Mouse (Mus musculus): Measurements from ENCODE around the gene Aebp1. TPM values are rescaled to one million over a fixed set of nuclear protein-coding genes. Genes with fewer than 3 reads are reported as not detected.

Gene Aebp1
- polyA plus RNA-seq, 1 experiment from 2014 or later, result 15.0 TPM

DNA sequence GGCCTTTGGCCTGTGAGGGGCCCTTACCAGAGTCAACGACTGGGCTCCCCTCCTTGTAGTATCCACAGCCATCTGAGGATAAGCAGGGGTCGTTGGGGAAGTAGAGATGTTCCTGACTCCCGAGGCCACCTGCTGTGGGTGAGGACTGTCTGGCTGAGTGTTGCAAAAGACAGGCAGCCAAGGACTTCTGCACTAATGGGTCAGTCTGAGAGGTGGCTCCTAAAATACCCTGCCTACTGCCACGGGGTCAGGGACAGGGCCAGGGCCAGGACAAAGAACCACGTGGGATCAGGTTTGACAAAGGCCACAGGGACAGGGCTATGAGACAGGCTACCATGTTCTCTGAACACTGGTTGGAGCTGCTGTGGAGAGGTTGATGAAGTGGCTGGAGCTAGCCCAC is 53.2 kb downstream of the Aebp1 start:
- Histone ChIP-seq H3K9ac (ENCODE audit: low read depth, low read length) (no peak overlapping the region), H3K9me3 (ENCODE audit: control insufficient read depth) (no peaks in the 10 kb centered on the region), H3K4me1 (replicated peaks; ENCODE audit: control insufficient read depth, insufficient read depth, low read length) (no peaks in the 10 kb centered on the region), H3K27ac (ENCODE audit: low read depth, low read length) (no peak overlapping the region), H3K4me2 (replicated peaks; ENCODE audit: low read depth) (no peak overlapping the region), H3K36me3 (ENCODE audit: control insufficient read depth, insufficient read depth) (no peaks in the 10 kb centered on the region), H3K4me3 (ENCODE audit: low read depth, low read length) (no peak overlapping the region), H3K27me3 (replicated peaks; ENCODE audit: control insufficient read depth, insufficient read depth, low read length) (no peaks in the 10 kb centered on the region)
- WGBS, result 59% methylated on average over 5 of the region's 5 CpGs
- TF ChIP-seq CTCF (IDR thresholded peaks at IDR 0.05; ENCODE audit: low read depth), result no peak
- ATAC-seq, result no peak

- TF ChIP-seq CTCF (IDR thresholded peaks at IDR 0.05; ENCODE audit: low read depth), result no peak
- ATAC-seq, result no peak
- 78% methylated on average over 5 of the region's 5 CpGs for WGBS
Measured at GRCm38 (mm10) chr11:5915429-5916177, 53.9 kb downstream of the Aebp1 start.

DNA sequence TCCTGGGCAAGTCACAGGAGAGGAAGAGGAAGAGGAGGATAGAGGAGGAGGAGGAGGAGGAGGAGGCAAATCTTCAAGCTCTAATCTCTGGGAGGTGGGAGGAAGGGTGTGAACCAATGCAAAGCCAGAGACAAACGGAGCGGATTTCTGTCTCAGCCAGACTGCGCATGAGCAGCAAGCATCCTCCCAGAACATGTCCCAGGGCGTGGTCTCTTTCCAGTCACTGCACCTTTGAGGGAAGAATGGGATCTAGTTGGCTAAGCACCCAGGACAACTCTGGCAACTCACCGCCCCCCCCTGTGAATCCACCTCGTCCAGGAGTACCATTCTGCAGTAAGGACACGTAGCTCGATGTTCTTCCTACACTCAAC is 54.4 kb downstream of the Aebp1 start:
- Histone ChIP-seq H3K4me2 (replicated peaks; ENCODE audit: low read depth) (no peak overlapping the region), H3K9ac (ENCODE audit: low read depth, low read length) (no peak overlapping the region), H3K27ac (ENCODE audit: low read depth, low read length) (no peak overlapping the region), H3K4me3 (ENCODE audit: low read depth, low read length) (no peak overlapping the region), H3K4me1 (replicated peaks; ENCODE audit: control insufficient read depth, insufficient read depth, low read length) (no peaks in the 10 kb centered on the region), H3K27me3 (replicated peaks; ENCODE audit: control insufficient read depth, insufficient read depth, low read length) (no peaks in the 10 kb centered on the region), H3K36me3 (ENCODE audit: control insufficient read depth, insufficient read depth) (no peaks in the 10 kb centered on the region), H3K9me3 (ENCODE audit: control insufficient read depth) (no peaks in the 10 kb centered on the region)
- WGBS, result 69% methylated on average over 8 of the region's 8 CpGs
- ATAC-seq, result no peak
- no peak for TF ChIP-seq CTCF (IDR thresholded peaks at IDR 0.05; ENCODE audit: low read depth)

More at GRCm38 (mm10) chr11:5915429-5916177, 53.9 kb downstream of the Aebp1 start:
- Histone ChIP-seq H3K4me2 (replicated peaks; ENCODE audit: low read depth) (no peak overlapping the region), H3K27ac (ENCODE audit: low read depth, low read length) (no peak overlapping the region), H3K36me3 (ENCODE audit: control insufficient read depth, insufficient read depth) (no peaks in the 10 kb centered on the region), H3K27me3 (replicated peaks; ENCODE audit: control insufficient read depth, insufficient read depth, low read length) (no peaks in the 10 kb centered on the region), H3K4me1 (replicated peaks; ENCODE audit: control insufficient read depth, insufficient read depth, low read length) (no peaks in the 10 kb centered on the region), H3K9me3 (ENCODE audit: control insufficient read depth) (no peaks in the 10 kb centered on the region), H3K9ac (ENCODE audit: low read depth, low read length) (no peak overlapping the region), H3K4me3 (ENCODE audit: low read depth, low read length) (no peak overlapping the region)

DNA sequence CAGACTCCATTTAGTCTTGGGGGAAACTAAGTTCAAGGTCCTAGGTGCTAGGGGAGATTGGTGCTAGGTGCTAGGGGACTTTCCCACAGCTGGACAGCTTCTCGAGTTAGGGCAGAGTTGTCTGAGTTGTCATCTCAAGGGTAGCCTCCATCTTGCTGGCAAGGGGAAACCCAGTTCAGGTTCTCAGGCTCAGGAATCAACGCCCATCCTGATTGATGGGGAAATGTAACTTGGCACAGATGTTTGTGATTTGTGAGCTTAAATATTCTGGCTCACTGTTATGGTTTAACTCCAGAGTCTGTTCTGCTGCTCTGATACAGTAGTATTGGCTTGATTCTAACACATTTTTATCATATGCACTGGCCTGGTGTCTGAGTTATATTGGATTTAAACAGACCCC is 56.4 kb downstream of the Aebp1 start:
- Histone ChIP-seq H3K4me3 (ENCODE audit: low read depth, low read length) (no peak overlapping the region), H3K36me3 (ENCODE audit: control insufficient read depth, insufficient read depth) (no peaks in the 10 kb centered on the region), H3K9me3 (ENCODE audit: control insufficient read depth) (no peaks in the 10 kb centered on the region), H3K27me3 (replicated peaks; ENCODE audit: control insufficient read depth, insufficient read depth, low read length) (no peaks in the 10 kb centered on the region), H3K9ac (ENCODE audit: low read depth, low read length) (no peak overlapping the region), H3K27ac (ENCODE audit: low read depth, low read length) (no peak overlapping the region), H3K4me2 (replicated peaks; ENCODE audit: low read depth) (no peak overlapping the region), H3K4me1 (replicated peaks; ENCODE audit: control insufficient read depth, insufficient read depth, low read length) (no peaks in the 10 kb centered on the region)
- no peak for TF ChIP-seq CTCF (IDR thresholded peaks at IDR 0.05; ENCODE audit: low read depth)
- WGBS, result 80% methylated on average over 2 of the region's 2 CpGs
- ATAC-seq, result no peak

DNA sequence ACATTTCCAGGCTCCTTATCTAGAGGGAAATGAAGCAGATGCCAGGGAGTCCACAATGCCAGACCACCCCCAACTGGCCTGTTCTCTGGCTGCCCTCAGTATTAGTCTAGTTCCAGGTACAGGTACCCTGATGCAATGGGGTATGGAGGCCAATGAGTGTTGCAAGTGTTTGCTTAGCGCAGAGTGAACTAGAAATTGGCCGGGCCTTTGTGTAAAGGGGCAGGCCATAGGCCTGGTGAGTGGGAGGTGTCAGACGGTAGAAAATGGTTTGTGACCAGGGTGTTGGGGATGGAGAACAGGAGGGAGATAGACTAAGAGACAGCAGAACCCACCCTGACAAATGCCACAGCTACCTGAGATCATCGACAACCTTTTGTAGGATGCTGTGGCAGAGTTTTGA is 57.9 kb downstream of the Aebp1 start:
- Histone ChIP-seq H3K4me2 (replicated peaks; ENCODE audit: low read depth) (no peak overlapping the region), H3K4me3 (ENCODE audit: low read depth, low read length) (no peak overlapping the region), H3K9ac (ENCODE audit: low read depth, low read length) (no peak overlapping the region), H3K9me3 (ENCODE audit: control insufficient read depth) (no peaks in the 10 kb centered on the region), H3K27ac (ENCODE audit: low read depth, low read length) (no peak overlapping the region), H3K4me1 (replicated peaks; ENCODE audit: control insufficient read depth, insufficient read depth, low read length) (no peaks in the 10 kb centered on the region), H3K36me3 (ENCODE audit: control insufficient read depth, insufficient read depth) (no peaks in the 10 kb centered on the region), H3K27me3 (replicated peaks; ENCODE audit: control insufficient read depth, insufficient read depth, low read length) (no peaks in the 10 kb centered on the region)
- ATAC-seq, result no peak
- TF ChIP-seq CTCF (IDR thresholded peaks at IDR 0.05; ENCODE audit: low read depth), result no peak
- 97% methylated on average over 4 of the region's 4 CpGs for WGBS

DNA sequence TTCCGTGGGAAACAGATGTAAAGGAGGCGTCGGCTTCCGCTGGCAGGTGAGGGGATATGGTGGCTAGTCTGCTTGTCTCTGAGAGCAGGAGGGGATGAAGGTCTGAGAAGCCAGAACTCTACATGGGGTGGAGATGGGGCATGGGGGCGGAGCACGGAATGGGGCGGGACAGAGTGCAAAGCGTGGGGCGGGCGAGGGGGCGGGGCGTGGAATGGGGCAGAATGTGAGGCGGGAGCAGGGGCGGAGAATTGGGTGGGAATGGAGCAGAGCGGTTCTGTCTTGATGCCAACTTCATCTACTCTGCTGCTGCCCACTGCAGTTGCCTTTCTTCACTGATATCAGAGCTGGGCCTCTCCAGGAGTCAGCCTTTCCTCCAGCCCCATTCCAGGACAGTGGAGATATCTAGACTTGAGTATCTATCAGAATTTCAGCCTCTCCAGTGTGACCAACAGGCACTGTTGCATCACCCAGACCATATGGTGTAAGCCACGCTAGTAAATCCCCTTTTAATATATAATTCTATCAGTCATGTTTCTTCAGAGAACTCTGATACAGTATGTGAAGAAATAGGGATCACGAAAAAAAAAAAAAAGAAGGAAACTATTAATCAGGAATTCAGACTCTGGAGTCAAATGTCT is 58.7 kb downstream of the Aebp1 start:
- H3K4me2 ChIP-seq (replicated peaks; ENCODE audit: low read depth), result no peak overlapping the region; the same call in 1 of the 2 replicates
- H3K9ac ChIP-seq (ENCODE audit: low read depth, low read length), result no peak overlapping the region
- no peak for ATAC-seq
- H3K27ac ChIP-seq (ENCODE audit: low read depth, low read length), result no peak overlapping the region
- no peaks in the 10 kb centered on the region for H3K9me3 ChIP-seq (ENCODE audit: control insufficient read depth)
- no peaks in the 10 kb centered on the region for H3K27me3 ChIP-seq (replicated peaks; ENCODE audit: control insufficient read depth, insufficient read depth, low read length)
- TF ChIP-seq CTCF (IDR thresholded peaks at IDR 0.05; ENCODE audit: low read depth), result no peak
- no peaks in the 10 kb centered on the region for H3K4me1 ChIP-seq (replicated peaks; ENCODE audit: control insufficient read depth, insufficient read depth, low read length)
- no peak overlapping the region for H3K4me3 ChIP-seq (ENCODE audit: low read depth, low read length)
- 34% methylated on average over 14 of the region's 17 CpGs for WGBS
- no peaks in the 10 kb centered on the region for H3K36me3 ChIP-seq (ENCODE audit: control insufficient read depth, insufficient read depth)

Other genes with a start within 250 kb of the Aebp1 start
- gene Mrps24, start 146.3 kb upstream of the Aebp1 start, polyA plus RNA-seq (2015; fragmentation: Nextera tagmentation; extraction: Ambion mirVana), result 173 and 190 TPM in 2 replicates
- gene Urgcp, start 99.6 kb upstream of the Aebp1 start, polyA plus RNA-seq (2015; fragmentation: Nextera tagmentation; extraction: Ambion mirVana), result 15.4 and 19.0 TPM in 2 replicates
- 93.0 and 99.7 TPM in 2 replicates for gene Dbnl, start 73.5 kb upstream of the Aebp1 start, polyA plus RNA-seq (2015; fragmentation: Nextera tagmentation; extraction: Ambion mirVana)
- 9.9 and 10.1 TPM in 2 replicates for gene Pgam2, start 58.2 kb upstream of the Aebp1 start, polyA plus RNA-seq (2015; fragmentation: Nextera tagmentation; extraction: Ambion mirVana)
- 9.0 and 9.2 TPM in 2 replicates for gene Polm, start 23.9 kb upstream of the Aebp1 start, polyA plus RNA-seq (2015; fragmentation: Nextera tagmentation; extraction: Ambion mirVana)
- 32.3 and 32.7 TPM in 2 replicates for gene Pold2, start 16.3 kb downstream of the Aebp1 start, polyA plus RNA-seq (2015; fragmentation: Nextera tagmentation; extraction: Ambion mirVana)
- 20.9 and 22.7 TPM in 2 replicates for gene Myl7, start 36.8 kb downstream of the Aebp1 start, polyA plus RNA-seq (2015; fragmentation: Nextera tagmentation; extraction: Ambion mirVana)
- 0.44 TPM in 2 replicates for gene Gck, start 88.1 kb downstream of the Aebp1 start, polyA plus RNA-seq (2015; fragmentation: Nextera tagmentation; extraction: Ambion mirVana)
- 50.9 and 53.8 TPM in 2 replicates for gene Ykt6, start 93.7 kb downstream of the Aebp1 start, polyA plus RNA-seq (2015; fragmentation: Nextera tagmentation; extraction: Ambion mirVana)
- 11.9 and 12.1 TPM in 2 replicates for gene Camk2b, start 204.4 kb downstream of the Aebp1 start, polyA plus RNA-seq (2015; fragmentation: Nextera tagmentation; extraction: Ambion mirVana)